Mouse (Mus musculus): ENCODE measurements around the gene Phc2. TPM values are rescaled to one million over a fixed set of nuclear protein-coding genes. Genes with fewer than 3 reads are reported as not detected.
"Not testable (repeated sequence)": the region's sequence is repeated elsewhere in the genome, so short reads cannot be mapped to it uniquely, and the experiment has no call there.

Gene Phc2
- 46.2 and 52.8 TPM in 2 replicates for polyA plus RNA-seq (2014; fragmentation: Nextera tagmentation; extraction: Ambion mirVana)

- peak within 1 kb of the TSS; percentile 94 for H3K27ac ChIP-seq
- H3K9ac ChIP-seq: peak within 1 kb of the TSS; percentile 79
- peak; percentile 93 for DNase-seq (ENCODE audit: low spot score)
- peaks cover 31% of the 10 kb centered on the region for H3K4me1 ChIP-seq (replicated peaks; ENCODE audit: control insufficient read depth, insufficient read depth, low read length)
- peak within 1 kb of the TSS; percentile 77 for H3K4me3 ChIP-seq (replicated peaks; ENCODE audit: low read length)
- no peaks in the 10 kb centered on the region for H3K9me3 ChIP-seq (ENCODE audit: control insufficient read depth, low read length)
- no peaks in the 10 kb centered on the region for H3K27me3 ChIP-seq (ENCODE audit: control insufficient read depth, insufficient read depth, low read length)
- H3K4me2 ChIP-seq (replicated peaks): peak within 1 kb of the TSS; percentile 80
- WGBS: under 1% methylated on average over 67 of the region's 85 CpGs
- peak; percentile 97 for ATAC-seq (ENCODE audit: low FRiP score)
- H3K36me3 ChIP-seq (replicated peaks; ENCODE audit: control insufficient read depth, insufficient read depth): no peaks in the 10 kb centered on the region
Observed at GRCm38 (mm10) chr4:128654505-128655381, at the start of gene Phc2. TSS of gene Phc2 (plus strand) at chr4:128654702.

GRCm38 (mm10) chr4:128606586-128606985 lies 47.9 kb upstream of the Phc2 start:
- H3K4me3 ChIP-seq (replicated peaks; ENCODE audit: low read length): no peak overlapping the region
- 94% methylated on average over 7 of the region's 7 CpGs for WGBS
- H3K36me3 ChIP-seq (replicated peaks; ENCODE audit: control insufficient read depth, insufficient read depth): peaks cover 28% of the 10 kb centered on the region
- H3K4me2 ChIP-seq (replicated peaks): no peak overlapping the region
- no peaks in the 10 kb centered on the region for H3K9me3 ChIP-seq (ENCODE audit: control insufficient read depth, low read length)
- DNase-seq (ENCODE audit: low spot score): no peak
- no peak overlapping the region for H3K9ac ChIP-seq
- H3K27ac ChIP-seq: no peak overlapping the region
- H3K27me3 ChIP-seq (ENCODE audit: control insufficient read depth, insufficient read depth, low read length): no peaks in the 10 kb centered on the region
- peaks cover 14% of the 10 kb centered on the region for H3K4me1 ChIP-seq (replicated peaks; ENCODE audit: control insufficient read depth, insufficient read depth, low read length)
- ATAC-seq (ENCODE audit: low FRiP score): no peak

- DNase-seq (ENCODE audit: low spot score) (no peak), ATAC-seq (ENCODE audit: low FRiP score) (no peak)
- no peak overlapping the region for H3K4me3 ChIP-seq (replicated peaks; ENCODE audit: low read length)
- H3K4me1 ChIP-seq (replicated peaks; ENCODE audit: control insufficient read depth, insufficient read depth, low read length): peaks cover 14% of the 10 kb centered on the region
- no peaks in the 10 kb centered on the region for H3K27me3 ChIP-seq (ENCODE audit: control insufficient read depth, insufficient read depth, low read length)
- no peak overlapping the region for H3K27ac ChIP-seq
- H3K4me2 ChIP-seq (replicated peaks): no peak overlapping the region
- peaks cover 19% of the 10 kb centered on the region for H3K36me3 ChIP-seq (replicated peaks; ENCODE audit: control insufficient read depth, insufficient read depth)
- H3K9ac ChIP-seq: no peak overlapping the region
- WGBS: 81% methylated on average over 11 of the region's 11 CpGs
- no peaks in the 10 kb centered on the region for H3K9me3 ChIP-seq (ENCODE audit: control insufficient read depth, low read length)
Observed at GRCm38 (mm10) chr4:128607661-128608060, 46.8 kb upstream of the Phc2 start.

GRCm38 (mm10) chr4:128609276-128609924 lies 45.1 kb upstream of the Phc2 start:
- no peaks in the 10 kb centered on the region for H3K27me3 ChIP-seq (ENCODE audit: control insufficient read depth, insufficient read depth, low read length)
- H3K27ac ChIP-seq: no peak overlapping the region
- H3K9ac ChIP-seq: peak overlapping the region; percentile 55
- 11% methylated on average over 25 of the region's 27 CpGs for WGBS
- H3K4me3 ChIP-seq (replicated peaks; ENCODE audit: low read length): peak overlapping the region; percentile 49
- peak overlapping the region; percentile 61 for H3K4me2 ChIP-seq (replicated peaks)
- ATAC-seq (ENCODE audit: low FRiP score): no peak
- H3K36me3 ChIP-seq (replicated peaks; ENCODE audit: control insufficient read depth, insufficient read depth): peaks cover 1% of the 10 kb centered on the region
- H3K4me1 ChIP-seq (replicated peaks; ENCODE audit: control insufficient read depth, insufficient read depth, low read length): peaks cover 14% of the 10 kb centered on the region
- no peaks in the 10 kb centered on the region for H3K9me3 ChIP-seq (ENCODE audit: control insufficient read depth, low read length)
- DNase-seq (ENCODE audit: low spot score): no peak

- peaks cover 14% of the 10 kb centered on the region for H3K4me1 ChIP-seq (replicated peaks; ENCODE audit: control insufficient read depth, insufficient read depth, low read length)
- no peaks in the 10 kb centered on the region for H3K9me3 ChIP-seq (ENCODE audit: control insufficient read depth, low read length)
- H3K4me3 ChIP-seq (replicated peaks; ENCODE audit: low read length): peak within 1 kb of the TSS; percentile 49
- no peaks in the 10 kb centered on the region for H3K27me3 ChIP-seq (ENCODE audit: control insufficient read depth, insufficient read depth, low read length)
- peak within 1 kb of the TSS; percentile 61 for H3K4me2 ChIP-seq (replicated peaks)
- peak; percentile 98 for ATAC-seq (ENCODE audit: low FRiP score)
- no peak within 1 kb of the TSS for H3K27ac ChIP-seq
- WGBS: 0% methylated on average over 24 of the region's 24 CpGs
- peak; percentile 97 for DNase-seq (ENCODE audit: low spot score)
- no peaks in the 10 kb centered on the region for H3K36me3 ChIP-seq (replicated peaks; ENCODE audit: control insufficient read depth, insufficient read depth)
- peak within 1 kb of the TSS; percentile 55 for H3K9ac ChIP-seq
Observed at GRCm38 (mm10) chr4:128609925-128610402, 44.5 kb upstream of the Phc2 start, which contains the start of gene Zscan20. TSS of gene Zscan20 (minus strand) at chr4:128610098.

- H3K36me3 ChIP-seq (replicated peaks; ENCODE audit: control insufficient read depth, insufficient read depth): no peaks in the 10 kb centered on the region
- ATAC-seq (ENCODE audit: low FRiP score) (no peak), DNase-seq (ENCODE audit: low spot score) (no peak)
- H3K4me2 ChIP-seq (replicated peaks): peak overlapping the region; percentile 61
- WGBS: 27% methylated on average over 10 of the region's 10 CpGs
- no peaks in the 10 kb centered on the region for H3K9me3 ChIP-seq (ENCODE audit: control insufficient read depth, low read length)
- no peaks in the 10 kb centered on the region for H3K27me3 ChIP-seq (ENCODE audit: control insufficient read depth, insufficient read depth, low read length)
- no peak overlapping the region for H3K27ac ChIP-seq
- no peak overlapping the region for H3K4me3 ChIP-seq (replicated peaks; ENCODE audit: low read length)
- no peak overlapping the region for H3K9ac ChIP-seq
- H3K4me1 ChIP-seq (replicated peaks; ENCODE audit: control insufficient read depth, insufficient read depth, low read length): peaks cover 14% of the 10 kb centered on the region
Observed at GRCm38 (mm10) chr4:128610706-128611105, 43.8 kb upstream of the Phc2 start.

GRCm38 (mm10) chr4:128611726-128612125 lies 42.8 kb upstream of the Phc2 start:
- H3K27me3 ChIP-seq (ENCODE audit: control insufficient read depth, insufficient read depth, low read length): not testable (repeated sequence)
- 87% methylated on average over 3 of the region's 3 CpGs for WGBS

GRCm38 (mm10) chr4:128613326-128613725 lies 41.2 kb upstream of the Phc2 start:
- WGBS: 21% methylated on average over 8 of the region's 8 CpGs
- no peak for ATAC-seq (ENCODE audit: low FRiP score)

More at GRCm38 (mm10) chr4:128611726-128612125, 42.8 kb upstream of the Phc2 start:
- H3K9ac ChIP-seq; H3K36me3 ChIP-seq (replicated peaks; ENCODE audit: control insufficient read depth, insufficient read depth); H3K4me3 ChIP-seq (replicated peaks; ENCODE audit: low read length); ATAC-seq (ENCODE audit: low FRiP score); DNase-seq (ENCODE audit: low spot score); H3K4me2 ChIP-seq (replicated peaks); H3K27ac ChIP-seq; H3K9me3 ChIP-seq (ENCODE audit: control insufficient read depth, low read length): not testable (repeated sequence)
- peaks cover 14% of the 10 kb centered on the region for H3K4me1 ChIP-seq (replicated peaks; ENCODE audit: control insufficient read depth, insufficient read depth, low read length)

GRCm38 (mm10) chr4:128615761-128616160 lies 38.7 kb upstream of the Phc2 start:
- Histone ChIP-seq H3K4me1 (replicated peaks; ENCODE audit: control insufficient read depth, insufficient read depth, low read length) (no peaks in the 10 kb centered on the region), H3K4me3 (replicated peaks; ENCODE audit: low read length) (no peak overlapping the region), H3K36me3 (replicated peaks; ENCODE audit: control insufficient read depth, insufficient read depth) (no peaks in the 10 kb centered on the region), H3K9me3 (ENCODE audit: control insufficient read depth, low read length) (no peaks in the 10 kb centered on the region), H3K4me2 (replicated peaks) (no peak overlapping the region), H3K27ac (no peak overlapping the region), H3K9ac (no peak overlapping the region), H3K27me3 (ENCODE audit: control insufficient read depth, insufficient read depth, low read length) (no peaks in the 10 kb centered on the region)
- no peak for DNase-seq (ENCODE audit: low spot score)
- ATAC-seq (ENCODE audit: low FRiP score): no peak
- whole genome bisulfite sequencing: 97% methylated on average over 14 of the region's 14 CpGs

More at GRCm38 (mm10) chr4:128613326-128613725, 41.2 kb upstream of the Phc2 start:
- no peak overlapping the region for H3K27ac ChIP-seq
- no peak overlapping the region for H3K4me2 ChIP-seq (replicated peaks)
- no peak overlapping the region for H3K9ac ChIP-seq
- no peaks in the 10 kb centered on the region for H3K27me3 ChIP-seq (ENCODE audit: control insufficient read depth, insufficient read depth, low read length)
- no peaks in the 10 kb centered on the region for H3K36me3 ChIP-seq (replicated peaks; ENCODE audit: control insufficient read depth, insufficient read depth)
- peaks cover 11% of the 10 kb centered on the region for H3K4me1 ChIP-seq (replicated peaks; ENCODE audit: control insufficient read depth, insufficient read depth, low read length)
- peak; percentile 89 for DNase-seq (ENCODE audit: low spot score)
- no peaks in the 10 kb centered on the region for H3K9me3 ChIP-seq (ENCODE audit: control insufficient read depth, low read length)
- H3K4me3 ChIP-seq (replicated peaks; ENCODE audit: low read length): no peak overlapping the region
